Mouse (Mus musculus): Measurements from ENCODE around the gene Slc10a1. TPM values are rescaled to one million over a fixed set of nuclear protein-coding genes. Genes with fewer than 3 reads are reported as not detected.

The Slc10a1 gene
- polyA plus RNA-seq, 1 experiment from 2014 or later, result 0.15 TPM

DNA sequence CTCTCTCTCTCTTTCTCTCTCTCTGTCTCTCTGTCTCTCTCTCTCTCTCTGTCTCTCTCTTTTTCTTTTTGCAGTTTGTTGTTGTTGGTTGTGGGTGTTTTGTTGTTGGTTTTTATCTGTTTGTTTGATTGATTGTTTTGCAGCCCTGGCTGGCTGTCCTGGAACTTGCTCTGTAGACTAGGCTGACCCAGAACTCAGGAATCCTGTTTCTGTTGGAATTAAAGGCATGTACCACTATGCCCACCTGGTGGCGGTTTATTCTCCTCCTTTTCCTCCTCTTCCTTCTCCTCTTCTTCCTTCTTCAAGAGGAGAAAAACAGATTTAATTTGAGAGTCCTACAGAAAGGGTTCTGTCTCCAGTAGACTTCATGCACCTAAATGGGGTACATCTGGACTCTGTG is 41.0 kb downstream of the Slc10a1 start:
- in situ Hi-C loops (cut with MboI; ENCODE audit: low pct_unique_long_range_greater_than_20kb), result no loop called here
- CTCF ChIA-PET, result no interaction called here
- ATAC-seq (no peak), DNase-seq (ENCODE audit: low read depth, low spot score) (no peak)
- no peaks in the 10 kb centered on the region for H3K27me3 ChIP-seq
- TF ChIP-seq CTCF (IDR thresholded peaks at IDR 0.05), result no peak
- POLR2A ChIA-PET, result no interaction called here

GRCm38 (mm10) chr12:80926550-80926949 is 42.0 kb downstream of the Slc10a1 start:
- no peaks in the 10 kb centered on the region for H3K27me3 ChIP-seq
- CTCF ChIA-PET, result no interaction called here
- in situ Hi-C loops (cut with MboI; ENCODE audit: low pct_unique_long_range_greater_than_20kb), result no loop called here
- no peak for ATAC-seq
- TF ChIP-seq CTCF (IDR thresholded peaks at IDR 0.05), result no peak
- DNase-seq (ENCODE audit: low read depth, low spot score), result no peak
- POLR2A ChIA-PET, result interaction anchor here (0.6 kb wide), 1 partner anchor 57 kb away, joined by 3 read pairs; no protein-coding TSS in a partner anchor

- ChIA-PET POLR2A (interaction anchor here (0.6 kb wide), 1 partner anchor 289 kb away, joined by 3 read pairs; no protein-coding TSS in a partner anchor), CTCF (no interaction called here)
- DNase-seq (ENCODE audit: low read depth, low spot score), result no peak
- TF ChIP-seq CTCF (IDR thresholded peaks at IDR 0.05), result no peak
- ATAC-seq, result no peak
- H3K27me3 ChIP-seq, result no peaks in the 10 kb centered on the region
- in situ Hi-C loops (cut with MboI; ENCODE audit: low pct_unique_long_range_greater_than_20kb), result no loop called here
Measured at GRCm38 (mm10) chr12:80925919-80926318, 42.6 kb downstream of the Slc10a1 start.

DNA sequence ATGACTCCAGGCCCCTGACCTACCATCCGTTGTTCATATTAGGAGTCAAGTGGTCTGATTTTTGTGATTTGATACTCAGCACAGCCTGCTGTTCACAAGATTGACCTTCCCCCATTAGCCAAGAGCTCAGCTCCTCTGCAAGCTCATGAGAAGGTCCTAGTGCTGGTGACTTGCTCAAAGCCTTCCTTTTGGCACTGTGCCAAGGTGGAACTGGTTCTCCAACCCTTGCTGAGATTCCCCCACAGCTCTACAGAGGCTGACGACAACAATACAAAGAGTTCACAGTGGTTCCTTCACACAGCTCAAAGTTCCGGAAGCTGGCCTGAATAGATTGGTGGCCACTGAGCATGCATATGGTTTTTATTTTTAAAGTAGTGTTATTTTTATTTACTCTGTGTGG is 44.3 kb downstream of the Slc10a1 start:
- CTCF ChIA-PET, result no interaction called here
- no peaks in the 10 kb centered on the region for H3K27me3 ChIP-seq
- no peak for TF ChIP-seq CTCF (IDR thresholded peaks at IDR 0.05)
- DNase-seq (ENCODE audit: low read depth, low spot score), result no peak
- no peak for ATAC-seq
- POLR2A ChIA-PET, result no interaction called here
- in situ Hi-C loops (cut with MboI; ENCODE audit: low pct_unique_long_range_greater_than_20kb), result no loop called here

GRCm38 (mm10) chr12:80923602-80924001 is 44.9 kb downstream of the Slc10a1 start:
- no peak for TF ChIP-seq CTCF (IDR thresholded peaks at IDR 0.05)
- in situ Hi-C loops (cut with MboI; ENCODE audit: low pct_unique_long_range_greater_than_20kb), result no loop called here
- ChIA-PET CTCF (no interaction called here), POLR2A (no interaction called here)
- no peaks in the 10 kb centered on the region for H3K27me3 ChIP-seq
- ATAC-seq (no peak), DNase-seq (ENCODE audit: low read depth, low spot score) (no peak)

DNA sequence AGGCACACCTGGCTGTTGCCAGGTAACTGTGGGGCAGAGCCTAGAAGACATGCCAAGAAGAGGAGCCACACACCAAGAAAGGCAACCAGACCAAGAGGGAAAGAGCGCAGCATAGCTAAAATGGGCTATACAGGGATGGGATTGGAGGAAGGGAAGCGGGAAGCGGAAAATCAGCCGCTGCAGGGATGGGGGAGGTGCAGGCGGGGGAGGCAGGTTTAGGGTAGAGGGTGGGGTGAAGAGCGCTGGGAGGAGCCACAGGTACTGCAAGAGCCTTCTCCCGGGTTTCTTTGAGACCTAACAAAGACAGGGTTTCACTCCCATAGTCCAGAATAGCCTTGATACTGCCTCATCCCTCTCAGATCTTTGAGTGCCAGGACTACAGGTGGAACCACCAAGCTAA is 45.6 kb downstream of the Slc10a1 start:
- ATAC-seq, result no peak
- DNase-seq (ENCODE audit: low read depth, low spot score), result no peak
- in situ Hi-C loops (cut with MboI; ENCODE audit: low pct_unique_long_range_greater_than_20kb), result no loop called here
- CTCF ChIA-PET, result no interaction called here
- H3K27me3 ChIP-seq, result no peaks in the 10 kb centered on the region
- TF ChIP-seq CTCF (IDR thresholded peaks at IDR 0.05), result no peak
- POLR2A ChIA-PET, result no interaction called here

DNA sequence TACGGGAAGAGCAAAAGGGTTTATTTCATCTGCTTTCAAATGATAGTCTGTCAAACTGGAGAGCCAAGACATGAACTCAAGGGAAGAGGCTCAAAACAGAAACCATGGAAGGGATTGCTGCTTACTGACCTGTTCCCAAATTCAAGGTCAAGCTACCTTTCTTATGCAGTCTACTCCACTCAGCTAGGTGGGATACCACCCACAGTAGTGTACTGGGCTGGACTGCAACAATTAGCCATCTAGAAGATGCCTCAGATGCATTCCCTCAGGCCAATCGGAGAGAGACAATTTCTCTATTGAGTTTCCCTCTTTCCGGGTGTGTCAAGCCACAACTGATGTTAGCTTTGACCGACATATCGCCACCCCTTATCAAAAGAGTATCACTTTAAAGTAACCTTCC is 47.2 kb downstream of the Slc10a1 start:
- POLR2A ChIA-PET, result interaction anchor here (0.9 kb wide), 1 partner anchor 11 kb away, joined by 3 read pairs; no protein-coding TSS in a partner anchor

DNA sequence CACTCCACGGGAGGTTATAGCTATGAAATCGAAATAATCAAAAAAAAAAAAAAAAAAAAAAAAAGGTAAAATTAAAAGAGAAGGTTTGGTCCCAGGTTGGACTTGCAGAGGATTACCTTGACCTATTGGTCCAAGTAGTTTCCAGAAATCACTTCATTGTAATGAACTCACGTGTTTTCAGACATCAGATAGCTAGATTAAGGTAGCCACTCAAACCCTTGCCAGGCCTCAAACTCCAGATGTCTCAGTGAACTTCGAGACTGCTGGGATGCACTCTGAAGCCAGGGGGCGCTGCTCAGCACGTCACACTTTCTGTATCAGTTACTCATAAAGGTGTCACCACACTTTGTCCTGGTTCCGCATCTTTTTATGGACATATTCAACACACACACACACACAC is 50.7 kb downstream of the Slc10a1 start:
- ATAC-seq (no peak), DNase-seq (ENCODE audit: low read depth, low spot score) (no peak)
- TF ChIP-seq CTCF (IDR thresholded peaks at IDR 0.05), result peak; percentile 53
- in situ Hi-C loops (cut with MboI; ENCODE audit: low pct_unique_long_range_greater_than_20kb), result no loop called here
- ChIA-PET CTCF (no interaction called here), POLR2A (interaction anchor here (0.6 kb wide), 1 partner anchor 17 kb away, joined by 4 read pairs; no protein-coding TSS in a partner anchor)
- no peaks in the 10 kb centered on the region for H3K27me3 ChIP-seq

More for the DNA sequence above, 47.2 kb downstream of the Slc10a1 start:
- DNase-seq (ENCODE audit: low read depth, low spot score) (no peak), ATAC-seq (no peak)
- TF ChIP-seq CTCF (IDR thresholded peaks at IDR 0.05), result no peak
- CTCF ChIA-PET, result no interaction called here
- H3K27me3 ChIP-seq, result no peaks in the 10 kb centered on the region
- in situ Hi-C loops (cut with MboI; ENCODE audit: low pct_unique_long_range_greater_than_20kb), result no loop called here

GRCm38 (mm10) chr12:80909631-80910030 is 58.9 kb downstream of the Slc10a1 start:
- DNase-seq (ENCODE audit: low read depth, low spot score) (no peak), ATAC-seq (no peak)
- H3K27me3 ChIP-seq, result no peaks in the 10 kb centered on the region
- POLR2A ChIA-PET, result interaction anchor here (0.8 kb wide), 1 partner anchor 12 kb away, joined by 3 read pairs; no protein-coding TSS in a partner anchor
- in situ Hi-C loops (cut with MboI; ENCODE audit: low pct_unique_long_range_greater_than_20kb), result no loop called here
- CTCF ChIA-PET, result no interaction called here
- no peak for TF ChIP-seq CTCF (IDR thresholded peaks at IDR 0.05)

Other genes with a start within 250 kb of the Slc10a1 start
- 0.28 TPM for gene Ccdc177, start 208.0 kb downstream of the Slc10a1 start, polyA plus RNA-seq (2021)
- gene Susd6, start 178.2 kb downstream of the Slc10a1 start, polyA plus RNA-seq (2021), result 86.2 TPM
- gene Srsf5, start 23.2 kb downstream of the Slc10a1 start, polyA plus RNA-seq (2021), result 435 TPM
- gene Smoc1, start 58.1 kb upstream of the Slc10a1 start, polyA plus RNA-seq (2021), result 0.12 TPM

Measured in Patski (cell line).